Mouse (Mus musculus) MEL (cell line): Measurements from ENCODE around the gene Magi2.

Experiments
- CTCF ChIP-seq, 3 experiments: IDR thresholded peaks in 2 of 3; conservative IDR thresholded peaks in 1 of 3; 2 replicates each; pipeline ENCODE4 v1.5.1; 2011 to 2012; ENCODE audit warnings: low read length in 3 of 3, low read depth in 2 of 3, mild to moderate bottlenecking in 2 of 3, improper control_type of control experiment in 1 of 3, inconsistent platforms in 1 of 3, mixed read lengths in 1 of 3, moderate library complexity in 1 of 3; ENCODE audit not compliant: control insufficient read depth in 1 of 3, insufficient read depth in 1 of 3, poor library complexity in 1 of 3, severe bottlenecking in 1 of 3
- EP300 ChIP-seq, 2 experiments: IDR thresholded peaks; 2 replicates each; pipeline ENCODE4 v1.6.1; 2011; ENCODE audit warnings: improper control_type of control experiment in 2 of 2, low read length in 2 of 2, low read depth in 1 of 2, mild to moderate bottlenecking in 1 of 2
- HCFC1 ChIP-seq: IDR thresholded peaks from 2 replicates; pipeline ENCODE4 v1.6.1; 2012; ENCODE audit warnings: low read depth, mild to moderate bottlenecking, inconsistent platforms, low read length, improper control_type of control experiment, moderate library complexity
- KAT2A ChIP-seq: conservative IDR thresholded peaks from 2 replicates; pipeline ENCODE4 v1.6.1; 2012; ENCODE audit warnings: low read depth, low read length, improper control_type of control experiment, inconsistent platforms
- MXI1 ChIP-seq: IDR thresholded peaks from 2 replicates; pipeline ENCODE4 v1.6.1; 2011; ENCODE audit warnings: mild to moderate bottlenecking, low read depth, low read length, improper control_type of control experiment
- NRF1 ChIP-seq: IDR thresholded peaks from 2 replicates; pipeline ENCODE4 v1.6.1; 2014; ENCODE audit warnings: low read depth, mild to moderate bottlenecking, inconsistent platforms, low read length, improper control_type of control experiment, moderate library complexity; ENCODE audit not compliant: poor library complexity, insufficient read depth, severe bottlenecking
- POLR2A ChIP-seq, 2 experiments: IDR thresholded peaks; 2 replicates each; pipeline ENCODE4 v1.6.1; 2011 to 2012; ENCODE audit warnings: low read length in 2 of 2, mild to moderate bottlenecking in 2 of 2, control low read depth in 1 of 2, improper control_type of control experiment in 1 of 2, low read depth in 1 of 2, moderate library complexity in 1 of 2; ENCODE audit not compliant: control insufficient read depth in 1 of 2, insufficient read depth in 1 of 2, poor library complexity in 1 of 2
- POLR2AphosphoS2 ChIP-seq: IDR thresholded peaks from 2 replicates; pipeline ENCODE4 v1.6.1; 2011; ENCODE audit warnings: low read length, improper control_type of control experiment
- POLR2AphosphoS5 ChIP-seq: IDR thresholded peaks from 2 replicates; pipeline ENCODE4 v1.6.1; 2012; ENCODE audit warnings: low read depth, borderline replicate concordance, mild to moderate bottlenecking, inconsistent platforms, low read length, moderate library complexity, mixed read lengths
- RAD21 ChIP-seq: IDR thresholded peaks from 2 replicates; pipeline ENCODE4 v1.6.1; 2011; ENCODE audit warnings: mild to moderate bottlenecking, low read depth, low read length, improper control_type of control experiment
- USF1 ChIP-seq: IDR thresholded peaks from 2 replicates; pipeline ENCODE4 v1.6.1; 2014; ENCODE audit warnings: low read depth, mild to moderate bottlenecking, inconsistent platforms, low read length, improper control_type of control experiment, moderate library complexity

- no peak for TF ChIP-seq EP300 (IDR thresholded peaks at IDR 0.05; ENCODE audit: low read depth in 1 of 2, low read length in 2 of 2)
- no peak for TF ChIP-seq KAT2A
- no peak for TF ChIP-seq CTCF (IDR thresholded peaks at IDR 0.05 in 2 of 3, conservative IDR thresholded peaks at IDR 0.05 in 1 of 3; ENCODE audit: control insufficient read depth in 1 of 3, insufficient read depth in 1 of 3, low read depth in 2 of 3, low read length in 3 of 3, poor library complexity in 1 of 3, severe bottlenecking in 1 of 3)
- TF ChIP-seq HCFC1: no peak
- TF ChIP-seq POLR2AphosphoS2: no peak
- TF ChIP-seq RAD21: no peak
- TF ChIP-seq MXI1: no peak
- TF ChIP-seq USF1: no peak
- no peak for TF ChIP-seq NRF1
- no peak for TF ChIP-seq POLR2AphosphoS5
- TF ChIP-seq POLR2A (IDR thresholded peaks at IDR 0.05; ENCODE audit: control insufficient read depth in 1 of 2, insufficient read depth in 1 of 2, low read depth in 1 of 2, low read length in 2 of 2, poor library complexity in 1 of 2): no peak
Observed at GRCm38 (mm10) chr5:19246426-19246825, 19.6 kb downstream of the Magi2 start.
